Comparison of ENCODE assay signal across 8 mouse cellular contexts in the genomic region with DNA sequence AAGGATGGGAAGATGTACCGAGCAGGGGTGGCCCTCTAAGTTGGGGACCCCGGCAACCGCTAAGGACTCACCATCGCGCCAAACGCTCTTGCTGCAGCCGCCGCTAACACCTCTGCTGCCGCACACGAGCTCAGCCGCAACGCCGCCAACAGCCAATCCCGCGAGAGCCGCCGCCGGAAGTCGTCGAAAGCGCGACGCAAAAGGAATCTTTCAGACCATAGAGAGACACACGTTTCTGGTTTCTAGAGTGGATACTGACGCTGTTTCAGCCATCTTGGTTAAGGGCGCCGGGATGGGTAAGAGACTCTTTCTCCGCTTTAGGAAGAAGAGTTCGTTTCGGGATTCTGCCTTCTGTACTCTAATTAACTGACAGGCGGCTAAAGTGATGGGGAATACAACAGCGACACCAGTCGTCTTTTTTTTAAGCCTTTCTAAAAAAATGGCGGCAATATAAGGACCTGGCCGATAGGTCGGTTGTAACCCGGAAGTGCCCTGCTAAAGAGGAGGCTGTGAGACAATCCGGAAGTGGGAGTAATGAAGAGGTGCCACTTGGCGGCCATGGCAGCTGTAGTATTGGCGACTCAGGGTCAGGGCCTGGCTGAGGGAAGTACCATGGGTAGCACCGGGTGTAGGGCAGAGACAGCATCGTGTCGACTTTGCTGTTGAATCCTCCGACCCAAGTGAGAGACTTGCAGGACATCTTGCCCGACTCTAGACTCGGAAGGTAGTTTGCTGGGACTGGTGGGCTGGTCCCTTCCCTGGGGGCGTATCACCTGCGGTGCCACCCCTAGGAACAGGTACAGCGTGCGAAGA. TPM values are rescaled to one million over a fixed set of nuclear protein-coding genes. Genes with fewer than 3 reads are reported as not detected.
DNase-seq lines count a peak whose midpoint lies in the region; ATAC-seq lines count a peak whose summit lies in the region.

A gene (plus strand): TSS at position 191 of the 813 bp plus-strand sequence.
A gene (minus strand): TSS at position 649 of the 813 bp plus-strand sequence.

- peak; percentile 94 for DNase-seq in T-cell, adult 2 months (ENCODE audit: low spot score)
- DNase-seq in cerebellum, postnatal 36 days, result peak; percentile 93 to 95
- DNase-seq in frontal cortex, postnatal 36 days (ENCODE audit: low spot score in 2 of 2), result peak; percentile 95 to 97
- peak; percentile 92 for DNase-seq in left cerebral cortex, adult 11 months (ENCODE audit: low spot score)
- peak; percentile 95 to 96 for DNase-seq in lung, postnatal 4 days
- DNase-seq in retina, postnatal 7 days (ENCODE audit: low read depth, low spot score), result peak; percentile 93
- DNase-seq in urinary bladder, adult 2 months (ENCODE audit: low spot score), result peak; percentile 80

- ATAC-seq in hindbrain, embryonic 15.5 days (ENCODE audit: low FRiP score, low read depth), result peak; percentile 97

- H3K4me3 ChIP-seq in hindbrain, embryonic 15.5 days, result peak within 1 kb of the TSS; percentile 97

- peaks cover 24% of the 10 kb centered on the region for H3K36me3 ChIP-seq in hindbrain, embryonic 15.5 days

- peak within 1 kb of the TSS; percentile 92 for H3K4me2 ChIP-seq in hindbrain, embryonic 15.5 days

- H3K9me3 ChIP-seq in hindbrain, embryonic 15.5 days, result no peaks in the 10 kb centered on the region

- peak within 1 kb of the TSS; percentile 94 for H3K27ac ChIP-seq in hindbrain, embryonic 15.5 days (replicated peaks)

- peak within 1 kb of the TSS; percentile 98 for H3K9ac ChIP-seq in hindbrain, embryonic 15.5 days

- no peaks in the 10 kb centered on the region for H3K27me3 ChIP-seq in hindbrain, embryonic 15.5 days

- peaks cover 62% of the 10 kb centered on the region for H3K4me1 ChIP-seq in hindbrain, embryonic 15.5 days (replicated peaks)

- WGBS in hindbrain, embryonic 15.5 days, result under 1% methylated on average over 50 of the region's 50 CpGs

RNA-seq across cellular contexts. Expression of the first gene that starts in this region (rescaled TPM):
- polyA plus RNA-seq in hindbrain, embryonic 15.5 days (2015; fragmentation: Nextera tagmentation; extraction: Ambion mirVana), result 25.0 and 25.7 TPM in 2 replicates
- 32.1 and 33.1 TPM in 2 replicates for polyA plus RNA-seq in urinary bladder, adult 2 months (2012; rRNA removed)

RNA-seq across cellular contexts. Expression of the second gene that starts in this region (rescaled TPM):
- 270 and 289 TPM in 2 replicates for polyA plus RNA-seq in hindbrain, embryonic 15.5 days (2015; fragmentation: Nextera tagmentation; extraction: Ambion mirVana)
- 112 and 134 TPM in 2 replicates for polyA plus RNA-seq in urinary bladder, adult 2 months (2012; rRNA removed)

Comparison
In these comparisons a context has a peak if more than half of its experiments do, and no peak if none do; other contexts are left out.
1. Peak in every context shown above with its lines: DNase-seq, ATAC-seq, H3K4me3 ChIP-seq and H3K27ac ChIP-seq.